Mouse (Mus musculus) adipocyte (in vitro differentiated cells): ENCODE measurements around the gene Dnajc11.

Source experiments
- DNase-seq: peaks from one replicate; pipeline ENCODE4 v3.0.0-alpha.2; 2016; ENCODE audit warnings: low spot score

The Dnajc11 gene

DNA sequence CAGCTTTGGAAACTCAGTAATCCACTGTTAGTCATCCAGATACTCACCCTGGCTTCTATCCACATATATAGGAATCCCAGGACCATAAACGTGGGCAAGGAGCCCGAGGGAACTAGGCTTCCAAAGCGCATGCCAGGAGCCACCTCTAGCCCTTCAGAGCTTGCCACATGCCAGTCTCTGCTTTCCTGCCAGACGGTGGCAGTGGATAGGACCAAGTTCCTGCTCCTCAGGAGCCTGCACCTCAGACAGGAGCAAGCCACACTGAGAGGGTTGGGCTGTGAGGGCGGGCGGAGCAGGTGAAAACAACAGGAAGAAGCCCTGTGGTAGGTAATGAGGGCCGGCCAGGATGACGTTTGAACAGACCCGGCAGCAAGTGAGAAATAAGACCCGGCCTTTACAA is 52.4 kb downstream of the Dnajc11 start:
- no peak for DNase-seq

DNA sequence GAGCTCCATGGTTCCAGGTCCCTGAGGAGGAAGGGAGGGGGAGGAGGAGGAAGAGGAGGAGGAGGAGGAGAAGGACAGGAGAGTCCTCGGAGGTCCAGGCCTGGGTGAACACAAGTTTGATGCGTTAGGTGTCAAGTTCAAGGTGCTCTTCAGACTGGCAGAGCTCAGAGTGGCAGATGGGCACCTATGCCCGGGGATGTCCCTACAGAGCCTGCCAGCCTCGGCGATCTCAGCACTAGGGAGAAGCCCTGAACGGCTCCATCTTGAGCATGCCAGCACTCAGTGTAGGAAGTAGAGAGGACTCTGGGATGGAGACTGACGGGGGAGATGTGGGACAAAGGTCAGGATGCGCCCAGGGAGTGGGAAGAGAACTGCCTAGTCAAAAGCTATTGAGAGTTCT is 53.2 kb downstream of the Dnajc11 start:
- no peak for DNase-seq

DNA sequence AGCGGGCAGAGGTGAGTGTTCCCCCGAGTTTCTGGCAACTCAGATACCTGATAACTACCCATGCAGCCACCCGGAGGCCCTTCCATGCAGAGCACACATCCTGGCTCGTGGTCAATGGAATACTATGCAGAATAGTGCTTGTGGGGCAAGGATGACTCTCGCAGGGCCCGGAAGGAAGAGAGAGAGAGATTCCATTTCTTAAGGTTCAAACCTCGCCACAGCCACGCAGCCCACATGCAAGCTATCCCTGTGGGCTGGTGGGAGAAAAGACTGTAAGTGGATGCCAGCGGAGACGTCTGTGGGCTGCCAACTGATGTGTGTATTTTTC is 54.5 kb downstream of the Dnajc11 start:
- peak; percentile 46 for DNase-seq

DNA sequence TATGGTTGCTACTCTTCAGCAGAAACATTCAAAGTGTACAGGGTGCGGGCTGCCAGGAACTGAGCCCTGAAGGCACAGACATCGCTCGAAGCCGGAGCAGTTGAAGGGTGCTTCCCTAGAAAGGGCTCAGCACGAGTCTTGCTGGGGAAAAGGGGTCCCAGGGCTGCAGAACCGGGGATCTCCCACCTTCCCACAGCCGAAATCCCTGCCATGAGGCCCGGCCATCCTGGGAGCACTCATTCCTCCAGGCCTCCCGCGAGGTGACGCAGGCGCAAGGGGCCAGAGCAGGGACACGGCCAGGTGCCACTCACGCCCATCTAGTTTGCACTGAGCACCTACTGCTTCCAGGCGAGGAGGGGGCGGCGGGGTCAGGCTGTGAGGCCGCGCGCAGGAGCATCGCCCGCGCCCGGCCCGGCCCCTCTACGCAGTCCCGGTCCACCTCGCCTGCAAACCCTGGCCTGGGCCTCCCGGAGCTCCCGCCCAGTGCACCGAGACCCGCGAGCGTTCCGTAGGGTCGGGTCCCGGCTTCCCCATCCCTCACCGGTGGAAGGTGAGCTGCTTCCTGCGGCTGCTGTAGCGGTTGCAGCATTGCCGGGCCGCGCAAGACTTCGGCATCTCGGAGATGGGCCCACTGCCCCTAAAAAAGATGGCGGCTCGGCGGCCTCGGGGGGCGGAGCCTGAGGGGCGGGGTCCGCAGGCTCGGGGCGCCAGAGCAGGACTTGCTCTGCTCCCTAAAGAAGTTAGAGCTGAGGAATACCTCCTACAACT is 55.0 kb downstream of the Dnajc11 start, which contains the start of gene Thap3:
TSS of gene Thap3 (minus strand) at position 656 of the 768 bp plus-strand sequence.
- DNase-seq, result peak; percentile 68

DNA sequence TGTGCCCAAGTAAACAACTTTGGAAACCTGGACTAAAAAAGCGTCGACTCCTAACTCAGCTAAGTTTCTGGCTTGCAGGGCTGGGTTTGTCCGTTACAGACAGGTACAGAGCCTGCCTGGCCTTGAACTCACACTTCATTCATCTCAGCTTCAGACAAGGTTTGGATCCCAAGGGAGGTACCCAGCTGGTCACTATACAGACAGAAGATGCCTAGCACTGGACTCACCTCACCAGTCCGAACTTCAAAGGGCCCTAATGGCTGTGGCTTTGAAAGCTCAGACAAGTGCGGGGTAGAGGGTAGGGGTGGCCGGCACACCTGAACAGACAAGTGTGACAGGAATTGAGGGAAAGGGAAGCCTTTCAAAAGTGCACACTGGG is 55.6 kb downstream of the Dnajc11 start:
- DNase-seq, result no peak

DNA sequence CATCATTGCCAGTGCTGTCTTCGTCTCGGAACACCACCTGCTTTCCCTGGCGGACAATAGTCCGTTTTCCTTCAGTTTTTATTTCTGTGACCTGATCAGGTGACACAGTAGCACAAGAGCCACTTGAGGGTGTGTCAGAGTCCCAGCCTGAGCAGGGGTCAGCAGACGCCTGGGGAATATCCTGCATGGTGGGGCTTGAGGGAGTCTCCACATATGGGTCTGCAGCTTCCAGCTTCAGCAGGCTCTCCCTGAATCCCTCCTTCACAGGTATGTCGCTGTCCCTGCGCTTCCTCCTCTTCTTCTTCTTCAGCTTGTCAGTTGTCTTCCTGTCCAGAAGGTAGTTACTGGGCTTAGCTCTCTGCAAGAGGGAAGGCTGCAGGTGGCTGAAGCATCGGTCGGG is 58.6 kb downstream of the Dnajc11 start:
- DNase-seq, result no peak

DNA sequence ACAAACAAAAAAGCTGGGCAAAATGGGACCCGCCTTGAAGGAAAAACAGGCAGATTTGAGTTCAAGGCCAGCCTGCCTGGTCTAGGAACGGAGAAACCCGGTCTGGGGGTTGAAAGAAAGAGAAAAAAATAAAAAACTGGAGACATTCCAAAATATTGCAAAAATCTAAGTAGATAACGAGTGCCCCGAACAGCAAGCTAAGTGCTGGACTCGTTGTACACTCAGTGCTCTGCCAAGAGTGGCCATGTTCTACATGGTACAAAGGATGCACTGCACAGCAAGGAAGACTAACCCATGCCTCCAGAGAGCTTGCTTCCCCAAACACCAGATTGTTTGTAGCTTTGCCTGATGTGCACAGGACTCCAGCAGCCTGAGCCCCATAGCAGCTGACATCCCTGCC is 59.5 kb downstream of the Dnajc11 start:
- no peak for DNase-seq

DNA sequence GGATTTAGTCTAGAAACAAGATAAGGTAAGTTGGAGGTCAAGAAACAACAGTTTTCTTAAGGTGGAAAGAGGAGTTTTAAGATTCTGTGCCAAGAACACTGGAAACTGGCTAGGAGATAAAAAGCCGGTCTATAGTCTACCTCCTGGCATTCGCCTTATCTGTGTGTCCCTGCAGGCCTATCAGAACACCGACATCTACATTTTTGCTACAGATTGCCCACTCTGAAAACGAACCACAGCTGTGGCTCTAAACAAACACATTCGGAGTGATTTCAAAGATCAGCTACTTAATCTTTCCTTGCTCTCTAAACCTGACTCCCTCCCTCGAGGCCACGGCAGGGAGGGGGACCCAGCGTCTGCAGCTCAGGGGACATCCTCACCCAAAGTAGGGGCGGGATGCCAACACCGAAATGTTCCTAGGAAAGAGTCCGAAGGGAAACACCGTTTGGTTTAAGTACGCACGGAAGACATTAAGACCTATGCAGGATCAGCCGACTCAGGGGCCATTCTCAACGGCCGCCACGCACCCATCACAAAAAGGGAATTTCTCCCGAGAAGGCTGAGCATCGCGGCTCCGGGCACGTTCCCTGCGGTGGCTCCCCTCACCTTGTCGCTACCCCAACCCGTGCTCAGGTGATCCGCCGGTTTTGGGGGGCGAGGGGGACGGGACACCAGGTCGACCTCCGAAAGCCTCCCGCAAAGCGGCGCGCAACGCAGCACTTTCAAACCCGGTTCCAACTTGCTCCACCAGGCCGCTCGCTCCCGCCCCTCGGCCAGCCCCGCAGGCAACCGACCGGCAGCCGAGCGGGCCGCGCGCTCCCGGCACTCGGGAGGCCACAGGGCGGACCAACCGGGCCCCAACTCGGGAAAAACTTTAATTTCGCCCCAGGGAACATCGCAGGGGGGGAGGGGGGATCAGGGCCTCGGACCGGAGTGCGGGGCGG is 61.0 kb downstream of the Dnajc11 start:
- DNase-seq, result peak; percentile 44

DNA sequence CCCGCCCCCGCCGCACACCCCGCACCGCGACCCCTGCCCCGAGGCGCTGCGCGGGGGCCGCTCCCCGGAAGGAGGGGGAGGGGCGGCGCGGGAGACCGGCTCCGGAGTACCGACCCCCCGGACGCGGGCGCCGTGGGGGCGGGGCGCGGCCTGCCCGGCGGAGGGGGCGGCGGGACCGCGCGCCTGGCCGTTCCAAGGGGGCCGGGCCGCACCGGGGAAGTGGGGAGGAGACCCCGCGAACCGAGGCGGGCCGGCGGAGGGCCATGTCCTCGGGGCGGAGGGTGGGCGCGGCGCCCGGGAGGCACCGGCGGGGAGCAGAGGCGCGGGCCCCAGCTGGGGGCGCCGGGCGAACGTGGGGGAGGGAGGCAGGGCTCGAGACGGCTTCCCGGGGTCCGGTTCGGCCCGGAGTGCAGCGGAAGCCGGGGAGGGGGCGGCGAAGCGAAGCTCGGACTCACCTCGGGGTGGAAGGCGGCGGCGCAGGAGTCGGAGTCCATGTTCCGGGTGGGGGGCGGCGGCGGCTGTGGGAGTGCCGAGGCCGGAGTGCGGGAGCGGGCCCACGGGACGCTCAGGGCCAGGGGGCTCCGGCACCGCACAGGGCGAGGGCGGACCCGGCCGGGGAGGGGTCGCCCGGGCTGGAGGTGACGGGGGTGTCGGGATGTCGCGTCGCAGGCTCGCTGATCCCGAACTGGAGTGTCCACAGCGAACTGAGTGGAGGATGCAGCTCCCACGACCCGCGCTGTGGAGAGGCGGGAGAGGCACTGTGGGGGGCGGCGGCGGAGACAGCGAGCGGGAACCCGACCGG is 62.1 kb downstream of the Dnajc11 start:
- no peak for DNase-seq

DNA sequence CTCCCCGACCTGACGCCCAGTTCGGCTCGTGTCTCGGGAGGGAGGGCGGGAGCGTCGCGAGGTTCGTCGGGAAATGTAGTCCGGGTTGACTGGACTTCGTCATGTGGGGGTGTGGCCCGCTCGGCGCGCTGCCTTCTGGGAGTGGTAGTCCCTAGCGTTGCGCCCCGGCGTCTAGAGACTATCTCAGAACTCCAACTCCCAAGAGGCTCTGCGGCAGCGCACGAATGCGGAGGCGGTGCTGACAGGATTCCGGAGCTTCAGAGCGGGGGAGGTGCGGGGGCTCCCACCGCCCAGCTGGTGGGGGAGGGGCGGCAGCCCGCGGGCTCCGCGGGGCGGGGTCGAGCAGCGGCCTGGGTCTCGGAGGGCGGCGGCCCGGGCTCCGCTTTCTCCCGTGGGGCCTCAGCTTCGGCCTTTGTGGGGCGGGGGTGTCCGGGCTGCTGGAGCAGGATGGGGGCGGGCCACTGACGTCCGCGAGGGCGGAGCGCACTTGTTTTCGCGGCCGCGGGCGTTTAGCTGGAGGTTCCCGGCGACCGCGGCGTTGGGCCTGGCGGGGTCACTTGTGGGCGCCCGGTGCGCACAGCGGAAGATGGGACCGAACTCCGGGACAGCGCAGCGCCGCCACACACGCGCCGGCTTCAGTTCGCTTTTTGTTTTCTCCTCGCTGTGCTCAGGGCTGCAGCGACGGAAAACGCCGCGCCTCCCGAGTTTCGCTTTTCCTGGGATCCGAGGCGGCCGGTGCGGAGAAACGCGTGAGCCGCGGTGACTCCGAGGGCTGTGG is 62.9 kb downstream of the Dnajc11 start, which contains the start of gene Phf13:
TSS of gene Phf13 (minus strand) at position 86 of the 778 bp plus-strand sequence.
- DNase-seq, result peak; percentile 98

DNA sequence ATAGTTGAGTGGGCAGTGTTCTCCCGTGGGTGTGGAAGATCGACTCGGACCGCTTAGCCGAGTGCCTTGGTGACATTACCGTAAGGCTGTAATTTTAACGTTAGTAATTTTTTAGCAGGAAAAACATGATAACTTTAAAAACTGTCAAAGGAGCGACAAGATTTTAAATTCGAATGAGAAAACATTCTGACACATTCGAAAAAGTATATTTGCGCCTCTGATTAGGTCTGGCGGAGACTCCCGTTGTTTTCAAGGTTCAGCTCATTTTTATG is 63.4 kb downstream of the Dnajc11 start:
- no peak for DNase-seq

DNA sequence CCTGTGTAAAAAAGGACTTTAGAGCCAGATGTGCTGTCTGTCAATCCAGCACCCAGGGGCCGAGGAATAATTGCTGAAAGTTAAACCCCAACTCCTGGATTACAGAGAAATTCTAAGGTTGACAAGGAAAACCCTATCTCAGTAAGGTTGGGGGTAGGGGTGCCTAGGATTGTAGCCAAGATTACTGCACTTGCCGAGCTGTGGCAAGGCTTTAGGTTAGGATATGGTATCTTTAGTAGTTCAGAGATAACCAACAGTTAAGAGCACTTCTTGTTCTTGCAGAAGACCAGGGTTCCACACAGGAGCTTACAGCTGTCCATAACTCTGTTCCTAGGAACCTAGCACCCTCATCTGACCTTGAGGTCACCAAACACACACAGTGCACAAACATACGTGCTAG is 64.2 kb downstream of the Dnajc11 start:
- no peak for DNase-seq

DNA sequence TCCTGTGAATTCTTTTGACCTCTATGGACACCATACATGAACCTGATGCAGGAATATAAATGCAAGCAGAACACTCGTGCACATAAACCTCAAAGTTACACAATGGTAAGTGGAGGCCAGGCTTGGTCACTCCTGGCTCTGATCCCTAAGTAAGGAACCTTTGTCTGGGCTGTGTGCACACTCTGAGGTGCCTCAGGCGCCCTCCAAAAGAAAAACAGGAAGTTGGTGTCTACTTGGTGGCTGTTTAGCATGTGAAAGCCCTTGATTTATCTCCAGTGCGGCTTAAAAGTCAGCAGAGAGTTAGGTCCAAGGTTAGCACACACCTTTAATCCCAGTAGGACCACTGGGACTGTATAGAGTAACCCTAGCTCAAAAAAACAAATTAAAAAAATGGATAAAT is 66.0 kb downstream of the Dnajc11 start:
- no peak for DNase-seq

DNA sequence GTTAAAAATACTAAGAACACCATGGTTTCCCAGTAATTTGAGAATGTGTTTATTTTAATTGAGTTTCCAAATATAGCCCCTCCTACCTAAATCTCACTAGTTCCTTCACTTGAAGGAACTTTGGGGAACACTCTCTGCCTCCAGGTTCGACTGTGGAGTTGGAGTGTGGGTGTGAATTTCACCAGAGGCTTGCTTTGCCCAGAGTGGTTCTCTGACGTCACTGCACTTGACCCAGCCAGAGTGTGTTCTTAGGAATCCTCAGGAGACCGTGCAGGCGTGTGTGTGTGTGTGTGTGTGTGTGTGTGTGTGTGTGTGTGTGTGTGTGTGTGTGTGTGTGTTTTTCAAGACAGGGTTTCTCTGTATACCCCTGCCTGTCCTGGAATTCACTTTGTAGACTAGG is 67.4 kb downstream of the Dnajc11 start:
- DNase-seq, result peak; percentile 54

DNA sequence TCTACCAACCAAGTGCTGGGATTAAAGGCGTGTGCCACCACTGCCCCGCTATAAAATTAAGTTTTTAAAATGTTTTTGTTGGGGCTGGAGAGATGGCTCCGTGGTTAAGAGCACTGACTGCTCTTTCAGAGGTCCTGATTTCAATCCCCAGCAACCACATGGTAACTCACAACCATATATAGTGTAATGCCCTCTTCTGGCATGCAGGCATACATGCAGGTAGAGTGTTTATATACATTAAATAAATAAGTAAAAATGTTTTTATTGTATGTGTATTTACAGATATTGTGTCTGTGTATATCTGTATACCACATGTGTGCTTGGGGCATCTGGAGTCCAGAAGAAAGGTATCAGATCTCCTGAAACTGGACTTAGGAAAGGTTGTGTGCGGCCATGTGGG is 67.8 kb downstream of the Dnajc11 start:
- DNase-seq, result no peak

DNA sequence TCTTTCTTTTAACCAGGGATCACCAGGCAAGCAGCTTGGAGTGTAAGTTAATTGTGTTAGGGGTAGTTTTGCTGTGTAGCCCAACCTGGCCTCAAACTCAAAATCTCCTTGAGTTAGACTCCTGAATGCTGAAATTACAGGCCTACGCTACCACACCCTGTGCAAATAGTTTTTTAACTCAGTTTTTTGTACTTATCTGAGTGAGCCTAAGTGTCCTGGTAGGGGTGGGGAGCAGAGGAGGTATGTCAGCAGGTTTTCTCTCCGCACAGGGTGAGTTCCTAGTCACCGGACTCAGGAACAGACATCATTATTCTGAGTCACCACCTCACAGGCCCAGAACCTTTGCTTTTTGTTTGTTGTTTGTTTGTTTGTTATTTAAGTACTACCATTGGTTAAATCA is 68.6 kb downstream of the Dnajc11 start:
- no peak for DNase-seq

DNA sequence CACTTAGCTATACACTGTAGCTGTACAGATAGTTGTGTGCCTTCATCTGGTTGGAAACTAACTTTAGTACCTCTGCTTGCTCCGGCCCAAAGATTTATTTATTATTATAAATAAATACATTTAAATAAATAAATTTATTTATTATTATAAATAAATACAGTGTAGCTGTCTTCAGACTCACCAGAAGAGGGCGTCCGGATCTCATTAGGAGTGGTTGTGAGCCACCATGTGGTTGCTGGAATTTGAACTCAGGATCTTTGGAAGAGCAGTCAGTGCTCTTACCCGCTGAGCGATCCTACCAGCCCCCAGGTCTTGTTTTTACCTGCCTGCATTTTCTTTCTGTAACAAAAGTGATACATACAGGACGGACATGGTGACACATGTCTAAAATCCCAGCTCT is 72.6 kb downstream of the Dnajc11 start:
- DNase-seq, result no peak

DNA sequence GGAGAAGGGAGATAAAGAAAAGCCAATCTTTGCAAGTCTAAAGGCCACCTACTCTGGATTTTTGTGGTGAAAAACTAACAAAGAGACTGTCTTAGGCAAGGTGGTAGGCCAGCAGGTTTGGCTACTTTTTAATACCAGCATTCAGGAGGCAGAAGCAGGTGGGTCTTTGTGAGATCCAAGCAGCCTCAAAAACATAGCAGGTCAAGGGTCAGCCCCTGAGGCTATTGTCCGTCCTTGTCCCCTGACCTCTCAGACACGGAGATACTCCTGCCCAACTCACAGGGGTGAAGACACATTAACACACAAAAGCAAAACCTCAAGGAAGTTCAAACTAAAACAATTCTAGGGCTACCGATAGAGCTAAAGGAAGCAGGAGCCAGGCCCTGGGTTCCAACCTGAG is 73.3 kb downstream of the Dnajc11 start:
- no peak for DNase-seq

DNA sequence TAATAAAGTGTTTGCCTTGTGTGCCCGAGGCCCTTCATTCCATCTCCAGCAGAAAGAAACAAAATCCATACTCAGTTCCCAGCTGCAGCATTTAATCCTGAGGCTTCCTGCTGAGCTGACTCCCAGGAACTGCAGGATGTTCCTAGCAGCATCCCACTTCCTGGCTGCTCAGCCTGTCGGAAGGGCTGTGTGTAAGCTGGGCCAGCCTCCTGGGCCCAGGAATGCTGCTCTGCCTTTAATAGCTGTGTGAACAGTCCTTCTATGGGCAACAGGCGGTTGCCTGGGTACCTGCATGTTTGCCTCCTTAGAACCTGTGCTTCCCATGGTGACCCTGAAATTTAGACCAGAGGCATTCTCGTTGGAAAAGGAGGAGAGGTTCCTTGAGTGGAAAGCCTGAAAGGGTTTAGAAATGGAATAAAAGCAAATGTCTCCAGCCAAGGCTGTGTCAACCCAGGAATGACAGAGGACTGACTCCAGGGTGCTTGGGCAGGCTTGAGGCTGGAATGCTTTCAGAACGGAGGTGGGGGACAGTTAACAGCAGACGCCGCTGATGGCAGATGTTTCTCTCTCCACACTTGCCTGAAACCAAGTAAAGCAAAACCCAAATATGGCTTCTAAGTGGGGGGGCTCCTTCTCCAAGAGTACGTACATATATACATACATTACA is 74.1 kb downstream of the Dnajc11 start:
- DNase-seq, result peak; percentile 21

DNA sequence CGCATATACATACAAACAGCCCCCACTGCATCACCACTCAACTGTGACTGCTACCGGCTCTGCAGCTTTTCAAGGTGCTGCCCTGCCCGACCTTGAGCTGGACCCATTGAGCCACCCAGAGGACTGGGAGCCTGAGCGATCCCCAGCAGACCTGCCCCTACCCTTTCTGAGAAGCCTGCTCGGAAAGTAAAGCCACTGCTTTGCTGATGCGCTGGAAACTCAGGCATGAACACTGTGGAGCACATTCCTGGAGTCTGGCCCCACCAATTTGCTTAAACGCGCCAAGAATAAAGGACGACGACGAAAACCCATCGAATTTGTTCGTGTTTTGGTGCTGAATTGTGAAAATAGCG is 74.6 kb downstream of the Dnajc11 start:
- DNase-seq, result no peak

DNA sequence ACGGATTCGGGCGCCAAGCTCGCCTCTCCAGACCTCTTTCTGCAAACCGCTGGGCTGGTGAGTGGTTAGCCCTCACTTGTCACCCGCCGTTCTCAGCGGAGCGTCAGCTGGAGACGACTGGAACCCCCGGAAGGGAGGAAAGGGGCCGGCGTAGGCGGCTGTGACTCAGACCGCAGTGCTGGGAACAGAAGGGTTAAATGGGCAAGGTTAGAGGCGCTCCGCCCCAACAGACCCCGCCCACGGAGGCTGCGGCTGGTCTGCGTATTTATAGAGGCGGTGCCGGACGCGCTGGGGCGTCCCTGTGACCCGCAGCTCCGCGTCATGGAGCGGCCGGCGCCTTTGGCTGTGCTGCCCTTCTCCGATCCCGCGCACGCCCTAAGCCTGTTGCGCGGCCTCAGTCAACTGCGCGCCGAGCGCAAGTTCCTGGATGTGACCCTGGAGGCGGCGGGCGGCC is 75.2 kb downstream of the Dnajc11 start, which contains the start of gene Klhl21:
TSS of gene Klhl21 (plus strand) at position 182 of the 454 bp plus-strand sequence.
- peak; percentile 91 for DNase-seq
